Mouse (Mus musculus): Measurements from ENCODE around the gene Casc4.

DNA sequence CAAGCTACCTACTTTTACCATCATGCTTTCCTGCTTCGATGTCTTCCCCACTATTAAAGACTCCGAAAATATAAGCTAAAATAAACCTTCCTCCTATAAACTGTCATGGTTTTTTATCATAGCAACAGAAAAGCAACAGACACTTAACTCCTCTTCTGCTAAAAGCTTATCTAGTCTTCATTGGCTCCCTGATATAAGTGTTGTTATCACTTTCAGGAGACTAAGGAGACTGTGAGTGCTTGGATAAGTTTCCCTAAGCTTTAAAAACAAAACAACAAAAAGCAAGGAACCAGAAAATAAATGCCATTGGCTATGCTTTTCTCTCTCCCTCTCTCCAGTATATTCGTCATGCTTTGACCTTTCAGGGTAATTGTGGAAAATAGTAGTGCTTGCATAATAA is 24.5 kb upstream of the Casc4 start:
- no peak for TF ChIP-seq USF1 (IDR thresholded peaks at IDR 0.05; ENCODE audit: low read depth)
- no peak for TF ChIP-seq CTCF (IDR thresholded peaks at IDR 0.05; ENCODE audit: control insufficient read depth, insufficient read depth, insufficient read length)
- TF ChIP-seq MYOG (IDR thresholded peaks at IDR 0.05; ENCODE audit: control insufficient read depth, extremely low read depth, insufficient read length): no peak
